Comparison of ENCODE assay signal across 17 mouse cellular contexts in genomic region chr4:81925611-81926010, GRCm38 (mm10).
DNase-seq lines count a peak whose midpoint lies in the region; ATAC-seq and TF ChIP-seq lines count a peak whose summit lies in the region.
"Had no signal": no experiment of that assay in that cellular context is flagged by ENCODE, and none has a peak within 500 bp of the region (broad histone marks: within the 10 kb centered on the region; RNA-seq: fewer than 3 reads in every experiment).

No protein-coding gene starts in this region.

- no peak overlapping the region for H3K9ac ChIP-seq in forebrain, embryonic 14.5 days (ENCODE audit: low read length)
- no peak overlapping the region for H3K9ac ChIP-seq in heart, embryonic 12.5 days
- H3K9ac ChIP-seq in CH12.LX (ENCODE audit: insufficient read depth, low read depth) = no peak overlapping the region
- H3K9ac ChIP-seq: hindbrain, embryonic 15.5 days had no signal

- peak; percentile 57 for DNase-seq in forebrain, embryonic 14.5 days (ENCODE audit: low spot score)
- no peak for DNase-seq in forebrain, embryonic 10.5 days (ENCODE audit: extremely low spot score, low spot score)
- DNase-seq in heart, adult 18-20 months = no peak
- DNase-seq in CH12.LX (ENCODE audit: extremely low read depth) = no peak
- peak; percentile 61 for DNase-seq in brain, embryonic 14.5 days (ENCODE audit: low read depth)
- no peak for DNase-seq in adrenal gland, postnatal 10 days
- DNase-seq: adrenal gland, adult 2 months; adrenal gland, postnatal 36 days; cerebellum, adult 11-12 months; cerebellum, adult 9-10 months; cerebellum, postnatal 25 days; gastrocnemius, postnatal 14 days; heart, postnatal 36 days; kidney, adult 8-10 months had no signal

- no peak for TF ChIP-seq POLR2A in CH12.LX (IDR thresholded peaks at IDR 0.05; ENCODE audit: low read depth, low read length)
- no peak for TF ChIP-seq POLR2A in brain, embryonic 14.5 days (IDR thresholded peaks at IDR 0.05; ENCODE audit: borderline replicate concordance, extremely low read depth, insufficient read depth, insufficient read length, poor library complexity, severe bottlenecking)

- H3K79me2 ChIP-seq in CH12.LX (replicated peaks; ENCODE audit: control insufficient read depth, extremely low read depth, insufficient read depth, poor library complexity, severe bottlenecking) = no peaks in the 10 kb centered on the region

- H3K27me3 ChIP-seq in forebrain, embryonic 14.5 days (replicated peaks; ENCODE audit: control insufficient read depth, insufficient read depth, low read length) = no peaks in the 10 kb centered on the region
- H3K27me3 ChIP-seq in forebrain, embryonic 10.5 days (ENCODE audit: poor library complexity, severe bottlenecking) = no peaks in the 10 kb centered on the region
- no peaks in the 10 kb centered on the region for H3K27me3 ChIP-seq in heart, embryonic 12.5 days (replicated peaks)
- H3K27me3 ChIP-seq in CH12.LX (replicated peaks) = no peaks in the 10 kb centered on the region
- H3K27me3 ChIP-seq: hindbrain, embryonic 15.5 days had no signal

- no peak overlapping the region for H3K4me2 ChIP-seq in forebrain, embryonic 14.5 days (ENCODE audit: low read length)
- no peak overlapping the region for H3K4me2 ChIP-seq in heart, embryonic 12.5 days
- H3K4me2 ChIP-seq in CH12.LX (ENCODE audit: insufficient read depth, low read depth, poor library complexity, severe bottlenecking) = 0 out of 2 replicates have a peak overlapping the region, but pooled peaks have one; percentile 2
- H3K4me2 ChIP-seq: hindbrain, embryonic 15.5 days had no signal

- H3K9me3 ChIP-seq in forebrain, embryonic 14.5 days (replicated peaks; ENCODE audit: control insufficient read depth, low read length) = no peaks in the 10 kb centered on the region
- no peaks in the 10 kb centered on the region for H3K9me3 ChIP-seq in forebrain, embryonic 10.5 days
- no peaks in the 10 kb centered on the region for H3K9me3 ChIP-seq in heart, embryonic 12.5 days (replicated peaks)
- H3K9me3 ChIP-seq in CH12.LX (replicated peaks; ENCODE audit: low read length) = no peaks in the 10 kb centered on the region
- H3K9me3 ChIP-seq: hindbrain, embryonic 15.5 days had no signal

- peak; percentile 55; the same call in 1 of the 2 replicates for ATAC-seq in forebrain, embryonic 14.5 days
- ATAC-seq in heart, embryonic 12.5 days (ENCODE audit: insufficient number of reproducible peaks, low FRiP score) = no peak
- ATAC-seq: intestine, postnatal 0 days had no signal

- TF ChIP-seq EP300 in CH12.LX (IDR thresholded peaks at IDR 0.05; ENCODE audit: low read length) = no peak

- 71% methylated on average over 2 of the region's 2 CpGs for WGBS in forebrain, embryonic 14.5 days
- WGBS in forebrain, embryonic 10.5 days = 79% methylated on average over 2 of the region's 2 CpGs
- 31% methylated on average over 2 of the region's 2 CpGs for WGBS in heart, embryonic 12.5 days

- H3K4me3 ChIP-seq in forebrain, embryonic 14.5 days (ENCODE audit: low read depth, low read length) = no peak overlapping the region
- H3K4me3 ChIP-seq in forebrain, embryonic 10.5 days = no peak overlapping the region
- H3K4me3 ChIP-seq in heart, embryonic 12.5 days = no peak overlapping the region
- H3K4me3 ChIP-seq in CH12.LX (replicated peaks in 1 of 3; ENCODE audit: low read depth in 2 of 3, low read length in 2 of 3, poor library complexity in 1 of 3) = no peak overlapping the region
- H3K4me3 ChIP-seq: hindbrain, embryonic 15.5 days had no signal

- dilution Hi-C loops in CH12.LX (cut with MboI; ENCODE audit: extremely low pct_ligation_motif_present, extremely low pct_unique_long_range_greater_than_20kb, low sequenced_read_pairs) = no loop called here

- peaks cover 13% of the 10 kb centered on the region; the same call in 1 of the 2 replicates for H3K4me1 ChIP-seq in forebrain, embryonic 14.5 days (ENCODE audit: control insufficient read depth, insufficient read depth, low read length)
- H3K4me1 ChIP-seq in forebrain, embryonic 10.5 days = peaks cover 26% of the 10 kb centered on the region
- peaks cover 22% of the 10 kb centered on the region for H3K4me1 ChIP-seq in heart, embryonic 12.5 days (replicated peaks)
- peaks cover 17 to 40% of the 10 kb centered on the region in 2 experiments for H3K4me1 ChIP-seq in CH12.LX (ENCODE audit: control insufficient read depth in 1 of 2, insufficient read depth in 2 of 2)

- in situ Hi-C loops in CH12.LX (cut with MboI; ENCODE audit: low pct_ligation_motif_present, low pct_unique_long_range_greater_than_20kb, low sequenced_read_pairs) = no loop called here

- TF ChIP-seq RAD21 in CH12.LX (IDR thresholded peaks at IDR 0.05; ENCODE audit: low read depth, low read length) = no peak

- H3K27ac ChIP-seq in forebrain, embryonic 14.5 days (ENCODE audit: low read depth, low read length) = peak overlapping the region; percentile 55; the same call in 1 of the 2 replicates
- H3K27ac ChIP-seq in forebrain, embryonic 10.5 days = no peak overlapping the region
- H3K27ac ChIP-seq in heart, embryonic 12.5 days (ENCODE audit: poor library complexity, severe bottlenecking) = peak overlapping the region; percentile 21; the same call in 1 of the 2 replicates
- no peak overlapping the region for H3K27ac ChIP-seq in CH12.LX (ENCODE audit: insufficient read depth, low read depth)
- H3K27ac ChIP-seq: hindbrain, embryonic 15.5 days had no signal

- no peak for TF ChIP-seq CTCF in CH12.LX (conservative IDR thresholded peaks at IDR 0.05 in 1 of 2, IDR thresholded peaks at IDR 0.05 in 1 of 2; ENCODE audit: low read depth in 2 of 2, low read length in 2 of 2)
- TF ChIP-seq CTCF in brain, embryonic 14.5 days (IDR thresholded peaks at IDR 0.05; ENCODE audit: borderline replicate concordance, extremely low read depth, insufficient read depth, insufficient read length) = no peak

- no peaks in the 10 kb centered on the region for H3K36me3 ChIP-seq in forebrain, embryonic 14.5 days (ENCODE audit: control insufficient read depth, insufficient read depth, low read length)
- H3K36me3 ChIP-seq in forebrain, embryonic 10.5 days (replicated peaks) = no peaks in the 10 kb centered on the region
- no peaks in the 10 kb centered on the region for H3K36me3 ChIP-seq in heart, embryonic 12.5 days
- no peaks in the 10 kb centered on the region for H3K36me3 ChIP-seq in CH12.LX (replicated peaks in 1 of 2; ENCODE audit: control insufficient read depth in 1 of 2, insufficient read depth in 1 of 2, low read length in 1 of 2)
- H3K36me3 ChIP-seq: hindbrain, embryonic 15.5 days had no signal

TF ChIP-seq in CH12.LX, 34 proteins besides CTCF, POLR2A, EP300 and RAD21:
- TF ChIP-seq ZC3H11A (IDR thresholded peaks at IDR 0.05; ENCODE audit: low read depth, low read length) = no peak
- TF ChIP-seq MEF2A (IDR thresholded peaks at IDR 0.05; ENCODE audit: borderline replicate concordance, low read depth, low read length) = no peak
- TF ChIP-seq NELFE (IDR thresholded peaks at IDR 0.05; ENCODE audit: low read depth, low read length) = no peak
- no peak for TF ChIP-seq MAZ (IDR thresholded peaks at IDR 0.05; ENCODE audit: low read depth, low read length)
- no peak for TF ChIP-seq ZMIZ1 (IDR thresholded peaks at IDR 0.05; ENCODE audit: low read depth, low read length)
- no peak for TF ChIP-seq CHD2 (IDR thresholded peaks at IDR 0.05; ENCODE audit: low read length)
- TF ChIP-seq E2F4 (IDR thresholded peaks at IDR 0.05; ENCODE audit: insufficient replicate concordance, low read depth, low read length) = no peak

Comparison
In these comparisons a context has a peak if more than half of its experiments do, and no peak if none do; other contexts are left out.
1. DNase-seq: peak in forebrain, embryonic 14.5 days (single experiment) and brain, embryonic 14.5 days (single experiment); none in forebrain, embryonic 10.5 days (single experiment), heart, adult 18-20 months (0 of 2), CH12.LX (single experiment) and adrenal gland, postnatal 10 days (single experiment).
2. H3K27ac ChIP-seq: peak in forebrain, embryonic 14.5 days (single experiment) and heart, embryonic 12.5 days (single experiment); none in forebrain, embryonic 10.5 days (single experiment) and CH12.LX (single experiment).